Mouse (Mus musculus) limb, embryonic 10.5 days (tissue): ENCODE measurements around the gene Dus1l. TPM values are rescaled to one million over a fixed set of nuclear protein-coding genes. Genes with fewer than 3 reads are reported as not detected.

Source experiments
- DNase-seq: peaks from one replicate; pipeline ENCODE4 v3.0.0-alpha.2; 2017; ENCODE audit warnings: low spot score
- H3K27ac ChIP-seq: fragments of 300-500 bp; sonication (generic); 2 replicates; pipeline ENCODE4 v1.5.1; 2016; ENCODE audit warnings: mild to moderate bottlenecking
- H3K27me3 ChIP-seq: fragments of 300-500 bp; sonication (generic); 2 replicates; pipeline ENCODE4 v1.6.1; 2016; ENCODE audit warnings: low read depth, mild to moderate bottlenecking; ENCODE audit not compliant: poor library complexity, severe bottlenecking
- H3K36me3 ChIP-seq: fragments of 300-500 bp; sonication (generic); 2 replicates; pipeline ENCODE4 v1.6.1; 2016; ENCODE audit warnings: mild to moderate bottlenecking, moderate library complexity
- H3K4me1 ChIP-seq: fragments of 300-500 bp; sonication (generic); 2 replicates; pipeline ENCODE4 v1.6.1; 2016
- H3K4me3 ChIP-seq: fragments of 300-500 bp; sonication (generic); 2 replicates; pipeline ENCODE4 v1.5.1; 2016; ENCODE audit warnings: mild to moderate bottlenecking, moderate library complexity
- H3K9me3 ChIP-seq: fragments of 300-500 bp; sonication (generic); replicated peaks from 2 replicates; pipeline ENCODE4 v1.6.1; 2016; ENCODE audit warnings: mild to moderate bottlenecking
- WGBS: fragments of 180-500 bp; shearing (Covaris S2); methylation state at CpG from one replicate; pipeline ENCODE4 v1.1.7; 2016; 5-methylcytosine and 5-hydroxymethylcytosine counted together
- polyA plus RNA-seq: library from polyadenylated mRNA; unstranded; fragments of >200 nt; fragmentation: Nextera tagmentation; extraction: Ambion mirVana; gene quantifications from 2 replicates; pipeline ENCODE4 v1.2.1, GENCODE M21; 2016

The Dus1l gene
- polyA plus RNA-seq, 1 experiment from 2014 or later: 122 TPM

DNA sequence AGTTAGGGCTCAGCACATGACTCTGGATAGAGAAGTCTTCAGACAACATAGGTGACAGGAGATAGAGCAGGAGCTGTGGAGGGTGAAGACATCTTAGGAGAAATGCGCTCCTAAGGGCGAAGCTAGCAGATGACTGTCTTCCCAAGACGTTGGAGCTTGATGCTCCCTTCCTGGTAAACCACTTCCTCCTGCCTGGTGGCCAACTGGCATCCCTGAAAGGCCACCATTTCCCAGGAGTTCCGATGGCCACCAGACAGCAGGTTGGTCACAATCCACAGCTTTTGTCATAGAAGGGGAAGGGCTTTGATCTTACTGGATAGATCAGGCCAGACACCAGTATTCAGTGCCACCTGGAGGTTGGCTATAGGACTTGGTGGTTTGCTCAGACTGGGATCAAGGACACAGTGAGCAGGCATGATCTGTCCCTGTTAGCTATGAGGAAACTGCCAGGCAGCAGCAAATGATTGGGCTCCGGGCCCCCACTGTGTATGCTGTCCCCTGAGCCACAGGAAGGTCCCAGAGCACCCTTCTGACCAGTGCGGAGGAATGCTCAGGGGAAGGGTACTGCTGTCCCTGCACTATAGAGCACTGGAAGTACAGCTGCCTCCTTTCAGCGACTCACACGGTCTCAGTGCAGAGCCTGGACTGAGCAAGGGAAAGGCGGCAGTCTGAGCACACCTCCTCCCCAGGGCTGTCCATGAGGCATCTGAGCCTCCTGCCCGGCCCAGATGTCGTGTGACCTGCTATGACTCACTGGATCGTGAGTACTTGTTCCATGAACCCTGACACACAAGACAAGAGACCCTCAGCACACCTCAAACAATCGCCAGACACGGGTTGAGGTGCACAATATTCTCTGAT is 34.2 kb downstream of the Dus1l start:
- Histone ChIP-seq H3K4me3 (no peak overlapping the region), H3K27ac (peak overlapping the region; percentile 9; the same call in 1 of the 2 replicates)

DNA sequence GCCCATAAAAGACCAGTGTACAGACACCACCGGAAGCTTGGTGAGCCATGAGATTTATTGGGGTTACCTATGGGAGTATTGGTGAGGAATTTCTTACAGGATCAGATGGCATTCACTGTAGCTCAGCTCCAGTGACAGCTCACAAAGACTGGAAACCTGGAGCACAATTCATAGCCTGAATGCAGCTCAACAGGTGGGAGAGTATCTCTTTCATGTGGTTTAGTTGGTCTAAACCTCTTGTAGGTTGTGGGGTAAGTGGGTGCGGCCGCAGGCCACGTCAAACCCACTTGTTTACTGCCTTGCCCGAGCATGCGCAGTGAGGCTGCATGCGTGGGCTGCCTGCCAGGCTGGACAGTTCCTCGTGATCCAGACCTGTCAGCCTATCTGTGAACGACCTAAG is 36.0 kb downstream of the Dus1l start:
- Histone ChIP-seq H3K9me3 (peaks cover 8% of the 10 kb centered on the region; the same call in 1 of the 2 replicates), H3K27ac (no peak overlapping the region), H3K27me3 (peaks cover 26% of the 10 kb centered on the region), H3K36me3 (no peaks in the 10 kb centered on the region), H3K4me1 (0 out of 2 replicates have a peak, but pooled peaks cover 5% of the 10 kb centered on the region), H3K4me3 (no peak overlapping the region)
- WGBS: 90% methylated on average over 9 of the region's 9 CpGs
- DNase-seq: no peak

More for the DNA sequence above, 34.2 kb downstream of the Dus1l start:
- WGBS: 76% methylated on average over 14 of the region's 14 CpGs
- no peak for DNase-seq
- peaks cover 8% of the 10 kb centered on the region; the same call in 1 of the 2 replicates for H3K9me3 ChIP-seq
- peaks cover 32% of the 10 kb centered on the region for H3K27me3 ChIP-seq
- no peaks in the 10 kb centered on the region for H3K36me3 ChIP-seq
- 0 out of 2 replicates have a peak, but pooled peaks cover 5% of the 10 kb centered on the region for H3K4me1 ChIP-seq

DNA sequence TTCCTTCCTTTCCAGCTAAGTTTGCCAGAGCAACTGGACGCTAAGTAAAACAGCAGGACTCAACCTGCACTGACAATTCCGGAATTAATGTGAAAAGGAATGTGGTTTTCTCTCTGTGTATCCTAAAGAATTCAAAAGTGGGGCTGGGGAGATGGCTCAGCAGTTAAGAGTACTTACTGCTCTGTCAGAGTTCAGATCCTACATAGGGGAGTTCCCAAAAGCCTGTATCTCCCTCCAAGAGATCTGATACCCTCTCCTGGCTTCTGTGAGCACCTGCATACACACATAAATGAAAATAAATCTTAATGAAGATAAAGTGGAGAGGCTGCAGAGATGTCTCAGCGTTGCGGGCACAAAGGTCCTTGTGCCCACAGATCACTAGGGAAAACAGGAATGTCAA is 44.6 kb downstream of the Dus1l start:
- H3K9me3 ChIP-seq: no peaks in the 10 kb centered on the region
- peaks cover 17% of the 10 kb centered on the region for H3K4me1 ChIP-seq
- H3K4me3 ChIP-seq: no peak overlapping the region
- H3K27me3 ChIP-seq: no peaks in the 10 kb centered on the region
- H3K36me3 ChIP-seq: no peaks in the 10 kb centered on the region
- no peak for DNase-seq
- H3K27ac ChIP-seq: no peak overlapping the region
- 83% methylated on average over 4 of the region's 4 CpGs for WGBS

DNA sequence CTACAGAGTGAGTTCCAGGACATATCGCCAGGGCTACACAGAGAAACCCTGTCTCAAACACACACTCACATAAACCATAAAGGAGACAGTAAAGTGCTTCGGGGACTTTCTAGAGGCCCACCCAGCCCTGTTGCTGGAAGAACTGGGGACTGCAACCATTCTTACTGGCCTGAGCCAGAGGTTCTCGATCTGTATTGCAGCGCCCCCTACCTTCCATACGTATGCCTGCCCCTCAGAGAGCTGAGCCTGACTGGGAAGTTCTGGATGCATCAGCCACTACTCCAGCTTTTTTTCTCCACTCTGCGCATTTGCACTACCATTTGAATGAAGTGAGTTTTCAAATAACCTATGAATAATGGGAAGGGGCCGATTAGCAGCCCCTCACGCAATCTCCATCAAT is 46.8 kb downstream of the Dus1l start:
- H3K4me1 ChIP-seq: peaks cover 17% of the 10 kb centered on the region
- no peak overlapping the region for H3K4me3 ChIP-seq
- DNase-seq: no peak
- no peak overlapping the region for H3K27ac ChIP-seq
- H3K27me3 ChIP-seq: no peaks in the 10 kb centered on the region
- H3K9me3 ChIP-seq: no peaks in the 10 kb centered on the region
- no peaks in the 10 kb centered on the region for H3K36me3 ChIP-seq
- 65% methylated on average over 8 of the region's 8 CpGs for WGBS

DNA sequence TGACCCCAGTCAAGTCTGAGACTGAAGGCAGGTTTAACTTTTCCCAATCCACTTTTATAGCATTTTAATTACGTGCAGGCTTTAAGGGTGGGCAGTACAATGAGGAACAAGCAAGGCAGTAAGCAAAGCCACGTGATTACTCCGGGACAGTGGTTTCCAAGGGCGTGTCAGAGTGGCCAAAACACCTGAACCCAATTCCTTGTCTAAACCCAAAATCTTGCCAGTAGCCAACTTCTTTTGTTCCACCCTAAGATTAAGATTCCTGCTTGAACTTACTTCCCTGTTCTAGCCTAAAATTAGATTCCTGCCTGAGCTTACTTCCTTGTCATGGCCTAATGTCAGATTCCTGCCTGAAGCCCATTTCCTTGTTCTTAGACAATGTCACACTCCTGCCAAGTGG is 48.2 kb downstream of the Dus1l start:
- no peak overlapping the region for H3K4me3 ChIP-seq
- no peaks in the 10 kb centered on the region for H3K27me3 ChIP-seq
- no peak overlapping the region for H3K27ac ChIP-seq
- H3K9me3 ChIP-seq: no peaks in the 10 kb centered on the region
- WGBS: 54% methylated on average over 4 of the region's 4 CpGs
- no peaks in the 10 kb centered on the region for H3K36me3 ChIP-seq
- no peak for DNase-seq
- peaks cover 17% of the 10 kb centered on the region for H3K4me1 ChIP-seq

DNA sequence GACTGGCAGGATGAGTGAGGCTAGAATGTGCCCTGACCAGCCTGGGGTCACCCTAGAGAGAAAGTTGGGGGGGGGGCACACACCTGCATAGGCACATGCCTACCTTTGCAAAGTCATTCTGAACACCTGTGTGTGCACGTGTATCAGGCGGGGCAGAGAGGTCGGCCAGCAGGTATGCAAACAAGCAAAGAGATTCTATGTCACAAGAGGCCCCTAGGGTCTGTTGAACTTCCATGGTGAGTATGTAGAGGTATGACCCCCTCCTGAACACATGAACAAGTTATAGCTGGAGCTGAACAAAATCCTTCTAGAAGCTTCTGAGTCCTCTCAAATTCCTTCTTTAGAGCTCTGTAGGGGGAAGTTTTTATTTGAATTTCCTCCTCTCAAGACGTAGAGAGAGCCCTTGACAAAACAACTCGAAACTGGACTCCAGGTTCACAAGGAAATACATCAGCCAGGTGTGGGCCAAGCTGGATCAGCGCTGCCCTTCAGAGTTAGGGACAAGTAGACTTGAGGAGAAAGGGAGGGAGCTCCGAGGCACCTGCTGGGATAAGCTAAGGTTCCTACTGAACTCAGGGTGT is 52.0 kb downstream of the Dus1l start:
- no peaks in the 10 kb centered on the region for H3K27me3 ChIP-seq
- peaks cover 17% of the 10 kb centered on the region for H3K4me1 ChIP-seq
- WGBS: 77% methylated on average over 7 of the region's 7 CpGs
- H3K9me3 ChIP-seq: no peaks in the 10 kb centered on the region
- DNase-seq: no peak
- no peaks in the 10 kb centered on the region for H3K36me3 ChIP-seq
- no peak overlapping the region for H3K4me3 ChIP-seq
- no peak overlapping the region for H3K27ac ChIP-seq

DNA sequence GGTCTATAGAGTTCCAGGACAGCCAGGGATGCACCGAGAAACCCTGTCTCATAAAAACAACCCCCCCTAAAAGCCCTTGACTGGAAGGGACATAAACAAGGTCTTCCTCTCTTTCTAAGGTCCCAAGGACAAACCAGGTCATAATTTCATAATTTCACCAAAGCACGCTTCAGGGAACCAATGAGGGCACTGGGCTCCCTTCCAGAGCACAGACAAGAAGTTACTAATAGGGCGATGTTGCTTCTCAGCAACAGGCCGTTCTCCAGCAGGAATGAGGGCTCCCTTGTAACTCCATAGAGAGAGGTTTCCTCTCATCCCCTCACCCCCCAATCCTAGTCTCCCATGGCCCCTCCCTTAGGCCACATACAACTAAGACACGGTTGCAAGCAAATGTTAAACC is 55.2 kb downstream of the Dus1l start:
- no peak for DNase-seq
- Histone ChIP-seq H3K4me3 (no peak overlapping the region), H3K36me3 (no peaks in the 10 kb centered on the region), H3K27me3 (no peaks in the 10 kb centered on the region), H3K27ac (no peak overlapping the region), H3K4me1 (no peaks in the 10 kb centered on the region), H3K9me3 (no peaks in the 10 kb centered on the region)
- WGBS: 93% methylated on average over 5 of the region's 5 CpGs

Other genes with a start within 250 kb of the Dus1l start
- gene Mcrip1, start 246.7 kb downstream of the Dus1l start, polyA plus RNA-seq: 223 and 235 TPM in 2 replicates
- gene Ppp1r27, start 245.3 kb downstream of the Dus1l start, polyA plus RNA-seq: 0.25 and 0.26 TPM in 2 replicates
- 613 and 656 TPM in 2 replicates for gene P4hb, start 223.2 kb downstream of the Dus1l start, polyA plus RNA-seq
- 742 and 814 TPM in 2 replicates for gene Arhgdia, start 214.8 kb downstream of the Dus1l start, polyA plus RNA-seq
- gene Alyref, start 198.0 kb downstream of the Dus1l start, polyA plus RNA-seq: 720 and 728 TPM in 2 replicates
- gene Anapc11, start 198.0 kb downstream of the Dus1l start, polyA plus RNA-seq: 201 and 207 TPM in 2 replicates
- 0.56 TPM in 1 of 2 replicates, not detected in the other for gene Npb, start 187.9 kb downstream of the Dus1l start, polyA plus RNA-seq
- gene Pcyt2, start 178.5 kb downstream of the Dus1l start, polyA plus RNA-seq: 161 and 169 TPM in 2 replicates
- gene Sirt7, start 171.2 kb downstream of the Dus1l start, polyA plus RNA-seq: 27.2 and 28.8 TPM in 2 replicates
- gene Mafg, start 162.8 kb downstream of the Dus1l start, polyA plus RNA-seq: 25.9 and 28.1 TPM in 2 replicates
- gene Pycr1, start 152.6 kb downstream of the Dus1l start, polyA plus RNA-seq: 40.6 TPM in 2 replicates
- not detected in 2 replicates for gene Myadml2, start 148.2 kb downstream of the Dus1l start, polyA plus RNA-seq
- 9.1 and 10.1 TPM in 2 replicates for gene Notum, start 135.2 kb downstream of the Dus1l start, polyA plus RNA-seq
- 166 and 171 TPM in 2 replicates for gene Aspscr1, start 123.4 kb downstream of the Dus1l start, polyA plus RNA-seq
- 122 and 123 TPM in 2 replicates for gene Cenpx, start 82.7 kb downstream of the Dus1l start, polyA plus RNA-seq
- gene Lrrc45, start 82.5 kb downstream of the Dus1l start, polyA plus RNA-seq: 52.8 and 60.8 TPM in 2 replicates
- 25.4 and 28.8 TPM in 2 replicates for gene Rac3, start 74.9 kb downstream of the Dus1l start, polyA plus RNA-seq
- 14.0 and 15.9 TPM in 2 replicates for gene Dcxr, start 69.1 kb downstream of the Dus1l start, polyA plus RNA-seq
- 15.2 and 16.3 TPM in 2 replicates for gene Cbr2, start 64.3 kb downstream of the Dus1l start, polyA plus RNA-seq
- 9.3 and 20.0 TPM in 2 replicates for gene Hmga1b, start 33.6 kb downstream of the Dus1l start, polyA plus RNA-seq
- 35.7 and 40.4 TPM in 2 replicates for gene Rfng, start 12.2 kb downstream of the Dus1l start, polyA plus RNA-seq
- gene Gps1, start 12.1 kb downstream of the Dus1l start, polyA plus RNA-seq: 269 and 270 TPM in 2 replicates
- 125 and 139 TPM in 2 replicates for gene Fasn, start 28.1 kb upstream of the Dus1l start, polyA plus RNA-seq
- 7.0 and 7.2 TPM in 2 replicates for gene Ccdc57, start 136.5 kb upstream of the Dus1l start, polyA plus RNA-seq
- gene Slc16a3, start 152.1 kb upstream of the Dus1l start, polyA plus RNA-seq: 119 and 165 TPM in 2 replicates
- 126 and 136 TPM in 2 replicates for gene Csnk1d, start 194.9 kb upstream of the Dus1l start, polyA plus RNA-seq
- gene Cd7, start 243.0 kb upstream of the Dus1l start, polyA plus RNA-seq: not detected in 2 replicates